Mouse (Mus musculus): ENCODE data around the gene Siglece. TPM values are rescaled to one million over a fixed set of nuclear protein-coding genes. Genes with fewer than 3 reads are reported as not detected.
"Not testable (repeated sequence)": the region's sequence is repeated elsewhere in the genome, so short reads cannot be mapped to it uniquely, and the experiment has no call there.

The Siglece gene
- 1 to 10 TPM; 1.1 to 1.3 (median 1.3) TPM for total RNA-seq (2022)

DNA sequence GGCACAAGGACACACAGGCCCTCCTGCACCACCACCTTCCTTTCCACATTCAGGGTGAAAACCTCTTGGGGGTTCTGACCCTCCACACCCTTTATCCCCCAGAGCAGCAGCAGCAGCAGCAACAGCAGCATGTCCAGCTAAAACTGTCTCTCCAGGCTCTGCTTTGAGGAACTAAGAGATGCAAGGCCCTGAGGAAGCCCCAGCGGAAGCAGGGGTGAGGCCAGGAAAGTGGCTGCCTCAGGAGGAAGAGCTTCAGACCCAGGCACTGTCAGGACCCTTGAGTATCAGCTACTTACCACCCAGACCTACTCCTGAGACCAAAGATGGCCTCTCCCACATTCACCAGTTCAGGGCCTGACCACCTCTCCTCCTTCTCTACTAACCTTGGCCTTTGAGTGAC is at the start of gene Siglece:
Gene Siglece, minus strand, starts transcription at position 160 of the 400 bp plus-strand sequence.
- DNase-seq (ENCODE audit: low spot score in 2 of 2), result no peak

DNA sequence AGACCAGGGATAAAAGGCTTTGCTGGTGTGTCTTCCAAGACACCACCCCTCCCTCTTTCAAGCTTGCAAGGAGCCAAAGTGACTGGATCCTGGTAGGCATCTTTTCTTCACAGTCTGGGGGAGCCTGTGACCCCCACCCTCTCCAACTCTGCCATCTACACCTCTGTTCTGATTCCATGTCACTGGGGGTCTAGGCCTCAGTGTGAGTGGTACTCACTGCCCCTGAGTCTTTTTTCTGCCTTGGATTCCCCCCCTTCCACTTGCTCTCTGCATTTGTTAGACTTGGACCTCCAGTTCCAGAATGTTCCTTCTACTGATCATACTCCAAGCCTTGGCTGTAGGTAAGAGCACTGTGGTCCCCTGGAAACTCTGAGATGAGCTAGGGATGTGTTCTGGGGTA is 30.2 kb upstream of the Siglece start, which contains the start of gene Klk14:
Gene Klk14, plus strand, starts transcription at position 301 of the 400 bp plus-strand sequence.
- DNase-seq (ENCODE audit: low spot score in 2 of 2), result no peak

DNA sequence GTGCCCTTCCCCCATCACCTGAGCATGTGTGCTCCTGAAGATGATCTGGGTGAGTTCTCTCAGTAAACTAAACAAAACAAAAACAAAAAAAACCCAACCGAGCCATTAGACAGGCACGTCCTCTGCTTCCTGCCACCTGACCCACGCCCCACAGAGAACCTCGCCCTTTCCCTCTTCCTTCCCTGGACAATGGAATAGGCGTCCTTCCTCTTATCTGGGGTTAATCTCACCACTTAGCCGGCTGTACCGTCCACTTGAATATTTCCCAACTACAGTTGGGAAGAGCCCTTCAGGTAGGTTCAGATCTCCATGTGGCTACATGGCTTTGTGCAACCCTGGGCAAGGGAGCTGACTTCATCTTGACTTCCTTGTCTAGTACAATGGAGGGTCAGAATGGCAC is 25.1 kb upstream of the Siglece start:
- DNase-seq (ENCODE audit: low spot score in 2 of 2), result no peak

DNA sequence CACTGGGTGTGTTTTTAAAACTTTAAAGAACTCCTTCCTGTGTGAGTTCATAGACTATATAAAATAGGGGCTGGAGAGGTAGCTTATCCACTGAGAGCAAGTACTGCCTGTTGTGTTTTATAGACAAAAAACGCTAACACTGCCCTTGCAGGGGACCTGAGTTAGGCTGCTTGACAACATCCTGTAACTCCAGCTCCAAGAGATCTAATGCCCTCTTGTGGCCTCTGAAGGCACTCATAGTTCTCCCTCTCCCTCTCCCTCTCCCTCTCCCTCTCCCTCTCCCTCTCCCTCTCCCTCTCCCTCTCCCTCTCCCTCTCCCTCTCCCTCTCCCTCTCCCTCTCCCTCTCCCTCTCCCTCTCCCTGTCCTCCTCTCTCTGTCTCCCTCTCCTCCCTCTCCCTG is 22.6 kb upstream of the Siglece start:
- DNase-seq (ENCODE audit: low spot score in 2 of 2), result not testable (repeated sequence)

DNA sequence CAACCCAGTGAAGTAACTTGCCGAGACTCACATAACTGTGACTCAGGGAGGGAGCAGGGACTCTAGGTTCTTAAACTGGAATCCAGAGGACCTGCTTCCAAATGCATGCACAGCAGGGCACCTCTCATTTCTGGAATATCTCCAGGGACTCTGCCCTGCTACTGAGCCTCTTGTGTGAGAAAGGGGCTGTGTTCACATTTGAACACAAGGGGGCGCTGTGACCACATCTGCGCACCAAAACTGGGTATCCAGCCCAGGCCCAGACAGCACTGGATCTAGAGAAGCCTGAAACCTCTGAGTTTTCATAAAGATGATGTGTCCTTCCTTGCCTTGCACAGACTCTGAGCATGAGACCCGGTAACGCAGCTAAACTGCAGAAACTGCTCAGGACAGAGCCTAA is 21.0 kb upstream of the Siglece start:
- peak in 1 of 2 experiments; percentile 51 for DNase-seq (ENCODE audit: low spot score in 2 of 2)

DNA sequence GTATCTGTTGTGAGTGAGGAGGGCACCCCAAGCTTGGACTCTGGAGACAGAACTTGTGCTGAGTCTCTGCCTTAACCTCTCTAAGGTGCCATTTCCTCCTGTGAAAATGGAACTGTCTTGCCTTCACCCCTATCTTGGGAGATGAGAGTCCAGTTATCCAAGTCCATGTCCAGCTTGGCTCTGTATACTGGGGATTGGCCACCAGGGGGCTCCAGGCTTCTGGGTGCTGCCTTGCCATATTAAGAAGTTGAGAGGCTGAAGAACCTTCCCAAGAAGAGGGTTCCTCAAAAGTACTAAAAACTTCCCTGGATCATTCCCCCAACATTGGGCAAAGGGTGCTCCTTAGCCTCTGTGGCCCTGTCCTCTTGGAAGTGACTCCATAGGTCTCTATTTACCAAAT is 18.6 kb upstream of the Siglece start:
- DNase-seq (ENCODE audit: low spot score in 2 of 2), result peak in 1 of 2 experiments; percentile 23

DNA sequence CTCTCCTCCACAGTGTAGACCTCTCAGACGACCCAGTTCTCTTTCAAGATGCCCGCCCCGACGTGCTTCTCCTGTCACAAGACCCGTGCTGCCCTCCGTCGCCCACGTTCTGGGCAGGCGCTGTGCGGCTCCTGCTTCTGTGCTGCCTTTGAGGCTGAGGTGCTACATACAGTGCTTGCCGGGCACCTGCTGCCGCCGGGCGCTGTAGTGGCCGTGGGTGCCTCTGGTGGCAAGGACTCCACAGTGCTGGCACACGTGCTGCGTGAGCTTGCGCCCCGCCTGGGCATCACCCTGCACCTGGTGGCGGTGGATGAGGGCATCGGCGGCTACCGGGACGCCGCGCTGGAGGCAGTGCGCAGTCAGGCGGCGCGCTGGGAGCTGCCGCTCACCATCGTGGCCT is 15.1 kb upstream of the Siglece start:
- DNase-seq (ENCODE audit: low spot score in 2 of 2), result no peak

DNA sequence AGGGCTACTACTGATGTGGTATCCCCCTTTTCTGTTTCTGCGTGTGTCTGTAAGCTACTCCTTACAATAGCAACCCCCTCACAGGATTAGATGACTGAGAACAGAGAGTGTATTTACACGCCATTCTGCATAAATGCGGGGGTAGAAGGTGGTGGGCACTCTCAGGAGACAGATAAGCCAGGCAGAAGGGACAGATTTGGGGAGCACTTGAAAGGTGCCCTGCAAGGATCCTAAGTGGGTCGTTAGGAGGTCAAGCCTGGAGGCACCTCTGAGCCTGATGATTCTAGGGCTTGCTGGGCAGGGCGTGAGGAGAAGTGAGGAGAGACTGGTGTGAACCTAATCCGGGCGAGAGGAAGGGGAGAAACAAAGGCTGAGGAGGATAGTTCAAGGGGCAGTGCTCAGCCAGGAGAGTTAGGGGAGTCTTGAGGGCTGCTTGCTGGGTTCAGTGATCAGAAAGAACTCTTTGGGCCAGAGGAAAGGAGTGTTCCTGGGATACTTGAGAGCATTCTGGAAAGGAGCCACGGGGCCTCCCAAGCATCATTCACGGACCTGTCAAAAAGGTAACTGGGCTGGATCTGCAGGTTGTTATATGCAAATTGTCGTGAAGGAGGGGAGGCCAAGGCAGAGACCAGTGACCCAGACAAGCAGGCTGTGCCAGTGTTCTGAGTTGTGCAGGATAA is 12.8 kb upstream of the Siglece start:
- DNase-seq (ENCODE audit: low spot score in 2 of 2), result no peak

DNA sequence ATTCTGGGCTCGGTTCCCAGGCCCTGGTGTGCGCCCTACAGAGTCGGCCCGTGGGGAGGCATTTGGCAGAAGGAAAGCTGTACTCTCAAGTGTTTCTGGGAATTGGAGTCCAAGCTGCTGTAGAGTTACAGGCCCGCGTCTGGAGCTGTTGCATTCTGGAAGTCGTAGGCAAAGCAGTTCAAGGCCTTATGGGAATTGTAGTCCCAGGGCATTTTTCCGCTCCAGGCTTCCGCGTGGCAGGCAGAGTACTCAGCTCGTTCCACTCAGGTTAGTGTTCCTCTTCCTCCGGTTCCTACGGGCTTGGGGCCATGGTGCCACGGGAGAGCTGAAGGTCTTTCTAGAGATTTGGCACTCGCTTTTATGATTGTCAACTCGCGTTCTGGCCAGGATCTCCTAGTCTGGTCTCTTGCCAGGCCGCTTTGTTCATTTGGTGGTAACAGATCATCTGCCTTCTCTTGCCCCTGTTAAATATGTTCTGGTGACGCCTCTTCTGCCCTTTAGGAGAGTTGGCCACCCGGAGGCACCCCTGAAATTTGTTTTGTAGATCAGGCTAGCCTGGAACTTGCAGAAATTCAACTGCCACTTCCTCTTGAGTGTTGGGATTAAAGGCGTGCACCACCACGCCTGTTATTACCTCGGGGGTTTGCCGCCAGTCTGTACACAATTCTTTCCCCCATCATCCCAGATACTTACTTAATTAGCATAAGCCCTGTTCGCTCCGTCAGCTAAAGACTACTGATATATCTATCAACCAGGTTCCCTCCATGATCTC is 12.0 kb upstream of the Siglece start, which contains the start of gene Ctu1:
Gene Ctu1, plus strand, starts transcription at position 208 of the 772 bp plus-strand sequence.
- DNase-seq (ENCODE audit: low spot score in 2 of 2), result peak; percentile 73 to 95

DNA sequence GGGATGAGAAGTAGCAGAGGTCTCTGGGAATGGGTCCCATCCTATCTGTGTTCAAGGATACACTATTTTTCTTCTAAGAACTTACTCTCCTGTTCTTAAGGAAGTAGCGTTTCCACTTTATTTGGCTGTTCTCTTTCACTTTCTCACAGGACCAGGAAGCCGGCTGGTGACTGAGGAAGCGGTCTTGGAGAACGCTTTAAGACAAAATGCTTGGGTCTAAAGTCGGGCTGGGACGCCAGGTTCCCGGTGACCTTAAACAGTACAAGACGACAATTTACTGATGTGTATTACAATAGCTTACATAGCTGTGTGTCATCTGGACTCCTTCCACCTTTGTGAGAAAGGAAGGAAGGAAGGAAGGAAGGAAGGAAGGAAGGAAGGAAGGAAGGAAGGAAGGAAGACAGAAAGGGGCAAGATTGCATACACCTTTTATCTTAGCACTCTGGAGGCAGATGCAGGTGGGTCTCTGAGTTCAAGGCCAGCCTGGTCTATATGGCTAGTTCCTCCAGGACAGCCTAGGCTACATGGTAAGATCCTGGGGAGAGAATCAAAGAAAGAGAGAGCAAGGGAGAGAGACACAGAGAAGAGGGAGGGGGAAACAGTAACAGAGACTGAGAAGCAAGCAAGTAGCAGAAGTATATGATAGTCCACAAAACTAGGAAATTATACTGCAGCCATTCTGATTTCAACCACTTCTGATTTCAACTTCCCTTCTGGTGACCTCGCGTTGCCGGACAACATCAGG is 11.3 kb upstream of the Siglece start:
- no peak for DNase-seq (ENCODE audit: low spot score in 2 of 2)

DNA sequence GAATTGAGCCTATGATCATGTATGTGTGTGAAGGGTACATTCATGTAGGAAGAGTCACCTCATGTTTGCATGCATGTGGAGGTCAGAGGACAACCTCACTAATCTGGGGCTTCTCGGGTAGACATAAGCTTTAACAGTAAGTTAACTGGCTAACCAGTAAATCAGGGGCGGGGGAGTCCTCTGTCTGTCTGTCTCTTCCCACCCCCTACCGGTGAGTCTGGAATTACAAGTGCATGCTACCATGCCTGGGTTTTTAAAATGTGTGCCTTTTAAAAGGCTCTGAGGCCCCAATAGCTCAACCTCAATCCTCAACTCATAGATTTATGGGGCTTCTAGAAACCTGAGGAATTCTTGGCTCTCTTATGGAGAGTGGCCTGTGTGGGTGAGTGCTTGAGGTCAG is 8.6 kb upstream of the Siglece start:
- no peak for DNase-seq (ENCODE audit: low spot score in 2 of 2)

DNA sequence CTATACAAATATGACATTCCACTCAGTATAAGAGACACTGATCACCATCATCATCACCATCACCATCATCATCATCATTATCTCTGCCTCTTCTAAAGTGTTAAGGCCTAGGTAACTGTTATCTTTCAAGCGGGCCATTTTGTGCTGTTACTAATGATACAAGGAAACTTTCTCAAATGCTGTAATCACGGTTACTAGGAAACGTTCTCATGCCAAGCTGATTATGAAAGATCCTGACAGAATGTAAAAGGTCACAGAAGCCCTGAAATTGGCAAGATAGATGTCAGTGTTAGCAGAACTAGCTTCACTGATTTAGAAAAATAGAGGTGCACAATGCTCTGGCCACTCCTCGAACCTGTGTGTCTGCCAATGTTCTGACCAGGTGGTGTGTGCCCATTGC is 7.3 kb upstream of the Siglece start:
- not testable (repeated sequence) for DNase-seq (ENCODE audit: low spot score in 2 of 2)

DNA sequence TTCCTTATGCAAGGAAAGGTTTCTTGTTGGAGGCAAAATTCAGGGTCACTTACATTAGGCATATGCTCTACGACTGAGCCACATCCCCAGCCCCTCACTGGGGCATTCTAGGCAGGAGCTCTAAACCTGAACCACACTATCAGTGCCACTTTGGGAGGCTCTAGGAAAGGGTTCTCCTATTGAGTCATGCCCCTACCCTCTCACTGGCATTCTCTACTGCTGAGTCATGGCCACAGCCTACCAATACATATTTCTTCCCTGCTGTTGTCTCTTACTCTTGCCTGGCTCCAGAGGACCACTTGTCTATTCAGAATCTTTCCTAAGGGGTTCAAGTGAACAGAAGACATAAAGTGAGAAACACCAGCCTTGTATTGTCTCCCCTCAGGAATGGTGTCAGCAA is 2.8 kb upstream of the Siglece start:
- DNase-seq (ENCODE audit: low spot score in 2 of 2), result no peak

DNA sequence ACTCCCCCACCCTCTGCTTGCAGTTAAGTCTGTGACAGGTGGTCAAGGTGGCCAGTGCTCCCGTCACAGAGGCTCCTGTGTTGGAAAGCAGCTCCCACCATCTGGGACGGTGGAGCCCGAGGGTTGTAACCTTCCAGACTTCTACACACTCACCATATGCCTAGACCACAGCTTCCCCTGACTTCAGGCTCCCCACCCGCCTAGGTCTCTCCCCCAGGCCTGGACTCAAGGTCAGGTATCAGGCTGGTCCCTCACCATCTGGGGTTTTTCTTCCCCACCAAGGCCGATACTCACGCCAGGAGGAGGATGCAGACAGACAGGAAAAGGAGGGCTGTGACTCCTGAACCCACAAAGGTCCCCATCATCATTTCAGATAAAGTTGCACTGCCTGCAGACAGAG is 3.7 kb downstream of the Siglece start:
- DNase-seq (ENCODE audit: low spot score in 2 of 2), result no peak

DNA sequence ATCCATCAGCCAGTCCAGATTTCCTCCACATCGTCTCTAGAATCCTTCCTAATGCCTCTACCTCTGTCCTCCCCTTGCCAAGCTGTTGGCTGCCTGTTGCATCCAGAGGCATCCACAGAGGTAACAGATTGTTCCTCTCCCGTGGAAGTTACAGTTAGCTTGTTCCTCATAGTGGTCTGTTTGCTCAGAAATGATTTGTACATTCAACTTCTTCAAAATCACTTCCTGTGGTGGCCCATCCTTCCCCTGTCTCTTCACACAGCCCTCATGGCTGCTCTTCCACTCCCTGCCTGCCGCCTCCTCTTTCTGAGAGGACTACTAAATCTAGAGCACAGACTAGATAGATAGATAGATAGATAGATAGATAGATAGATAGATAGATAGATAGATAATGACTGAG is 5.4 kb downstream of the Siglece start:
- DNase-seq (ENCODE audit: low spot score in 2 of 2), result no peak

DNA sequence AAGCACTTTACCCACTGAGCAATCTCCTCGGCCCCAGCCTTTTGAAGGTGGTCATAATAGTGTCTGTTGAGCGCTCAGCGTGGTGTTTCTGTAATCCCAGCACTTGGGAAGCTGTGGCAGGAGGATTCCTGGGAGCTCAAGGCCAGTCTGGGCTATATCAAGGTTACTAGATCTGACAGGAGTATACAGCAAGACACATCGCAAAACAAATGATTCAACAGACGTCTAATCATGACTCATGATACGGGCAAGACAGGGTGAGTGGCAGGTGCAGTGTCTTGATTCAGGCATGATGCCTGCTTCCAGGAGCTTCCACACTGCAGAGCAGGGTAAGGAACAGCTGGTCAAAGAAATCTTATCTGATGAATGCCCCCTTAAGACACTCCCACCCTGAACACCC is 7.3 kb downstream of the Siglece start:
- no peak for DNase-seq (ENCODE audit: low spot score in 2 of 2)

DNA sequence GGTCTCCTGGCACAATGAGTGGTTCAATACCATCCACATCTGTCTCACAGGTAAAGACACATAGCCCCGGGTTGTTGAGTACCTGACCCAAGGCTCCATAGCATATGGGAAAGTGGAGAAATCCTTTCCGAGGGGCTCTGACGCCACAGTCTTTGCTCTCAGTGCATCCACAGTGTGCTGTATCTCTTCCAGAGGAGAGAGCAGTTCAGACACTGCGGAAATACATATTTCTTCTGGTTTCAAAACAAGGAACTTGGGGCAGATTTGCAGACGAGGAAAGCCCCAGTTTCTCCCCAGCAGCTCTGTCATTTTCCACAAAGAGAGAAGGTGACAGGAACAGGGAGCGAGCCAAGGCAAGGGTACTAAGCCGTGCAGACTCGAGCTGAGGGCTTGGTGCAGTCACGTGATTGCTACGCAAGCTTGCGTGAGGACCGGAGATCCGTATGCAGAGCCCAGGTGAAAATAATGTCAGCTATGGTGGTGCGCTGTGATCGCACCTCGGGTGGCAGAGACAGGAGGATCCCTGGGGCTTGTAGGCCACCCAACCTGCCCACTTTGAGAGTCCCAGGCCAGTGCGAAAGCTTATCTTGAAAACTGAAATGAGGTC is 16.8 kb downstream of the Siglece start:
- DNase-seq (ENCODE audit: low spot score in 2 of 2), result no peak

DNA sequence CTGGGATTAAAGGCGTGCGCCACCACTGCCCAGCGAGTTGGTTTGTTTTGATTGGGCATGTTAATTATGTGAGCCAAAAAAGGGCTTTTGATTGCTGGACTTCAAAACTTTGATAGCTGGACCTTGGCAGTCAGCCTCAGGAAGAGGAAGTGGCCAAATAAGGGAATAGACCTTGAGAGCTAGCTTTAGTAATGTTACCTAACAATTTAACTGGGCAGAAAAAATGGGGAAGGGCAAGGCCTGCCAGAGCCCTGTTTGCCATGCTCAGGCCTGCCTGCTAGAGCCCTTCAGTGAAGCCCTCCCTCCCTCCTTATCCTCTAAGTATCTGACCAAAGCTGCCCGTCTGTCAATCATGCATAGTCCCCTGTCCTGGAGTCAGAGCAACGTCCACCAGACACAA is 17.4 kb downstream of the Siglece start:
- no peak for DNase-seq (ENCODE audit: low spot score in 2 of 2)

DNA sequence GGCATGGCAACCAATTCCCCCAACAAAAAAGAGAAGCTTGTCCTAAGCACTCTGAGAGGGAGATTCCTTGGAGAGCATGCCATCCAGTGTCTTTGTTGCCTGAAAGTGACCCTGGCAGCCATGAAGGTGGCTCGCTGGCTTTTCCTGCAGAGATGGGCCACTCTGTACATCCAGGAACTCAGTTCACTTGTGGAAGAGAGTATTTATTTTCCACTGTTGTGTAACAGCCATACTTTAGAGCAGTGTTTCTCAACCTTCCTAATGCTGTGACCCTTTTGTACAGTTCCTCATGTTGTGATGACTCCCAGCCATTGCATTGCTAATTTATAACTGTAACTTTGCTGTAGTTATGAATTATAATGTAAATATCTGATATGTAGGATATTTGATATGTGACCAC is 22.8 kb downstream of the Siglece start:
- no peak for DNase-seq (ENCODE audit: low spot score in 2 of 2)

DNA sequence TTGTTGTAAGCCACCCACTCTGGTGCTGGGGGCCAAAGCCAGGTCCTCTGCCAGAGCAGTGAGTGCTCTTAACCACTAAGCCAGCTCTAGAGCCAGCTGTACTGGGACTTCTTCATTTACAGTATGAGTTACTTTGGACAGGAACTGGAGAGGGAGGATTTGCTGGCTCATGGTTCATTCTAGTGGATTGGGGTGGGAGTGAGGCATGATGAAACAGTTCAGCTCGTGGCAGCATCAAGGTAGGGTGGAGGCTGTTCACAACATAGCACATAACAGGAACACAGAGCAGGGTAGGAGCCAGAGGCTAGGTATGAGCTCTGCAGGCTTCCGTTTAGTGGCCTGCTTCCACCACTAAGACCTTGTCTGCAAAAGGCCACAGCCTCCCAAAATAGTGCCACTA is 23.8 kb downstream of the Siglece start:
- DNase-seq (ENCODE audit: low spot score in 2 of 2), result no peak

DNA sequence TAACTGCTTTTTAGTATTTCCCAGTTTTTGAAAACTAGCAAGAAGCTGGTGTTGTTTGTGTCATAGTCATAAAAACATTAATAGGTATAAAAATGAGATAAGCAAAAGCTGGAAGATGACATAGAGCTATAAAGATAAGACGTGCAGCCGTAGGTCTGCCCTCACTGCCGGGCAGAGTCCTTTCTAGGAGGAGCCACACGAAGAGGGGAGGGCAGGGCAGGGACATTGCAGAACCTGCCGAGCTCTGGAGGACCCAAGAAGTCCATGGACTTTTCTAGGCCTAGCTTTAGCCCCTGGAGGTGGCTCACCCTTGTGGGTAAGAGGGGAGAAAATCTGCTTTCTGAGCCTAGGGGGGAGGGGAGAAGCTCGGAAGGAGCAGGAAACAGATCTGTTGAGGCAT is 25.5 kb downstream of the Siglece start, which contains the start of gene Ceacam18:
Gene Ceacam18, plus strand, starts transcription at position 208 of the 400 bp plus-strand sequence.
- DNase-seq (ENCODE audit: low spot score in 2 of 2), result no peak

DNA sequence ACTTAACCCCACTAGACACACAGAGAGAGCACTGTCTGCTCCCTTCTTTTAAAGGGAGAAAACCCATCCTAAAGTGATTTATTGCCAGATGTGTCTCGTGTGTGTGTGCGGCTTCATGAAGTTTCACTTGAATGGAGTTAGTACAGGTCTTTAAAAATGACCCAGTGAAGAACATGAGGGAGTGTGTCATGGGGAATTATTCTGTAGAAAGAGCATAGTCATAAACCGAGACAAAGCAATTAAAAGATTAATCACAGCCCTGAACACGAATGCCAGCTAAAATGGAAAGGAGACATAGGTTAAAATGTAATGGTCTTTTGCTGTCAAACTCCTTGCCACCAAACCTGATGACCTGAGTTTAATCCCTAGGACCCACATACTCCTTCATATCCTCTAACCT is 26.0 kb downstream of the Siglece start:
- no peak for DNase-seq (ENCODE audit: low spot score in 2 of 2)

Measured in left cerebral cortex, adult 8-10 months (tissue).